Mouse (Mus musculus) gastrocnemius, adult 8-10 months (tissue): Measurements from ENCODE around the gene 9830107B12Rik. TPM values are rescaled to one million over a fixed set of nuclear protein-coding genes. Genes with fewer than 3 reads are reported as not detected.

Experiments used
- DNase-seq, 2 experiments: peaks; one replicate each; pipeline ENCODE4 v3.0.0; 2022; ENCODE audit warnings: low spot score in 2 of 2
- total RNA-seq, 4 experiments: library from RNA; stranded (reverse); gene quantifications; 2 replicates each; pipeline ENCODE4 v1.2.4; 2022

The 9830107B12Rik gene
- total RNA-seq, 4 experiments from 2014 or later, result not detected

GRCm38 (mm10) chr17:48094820-48095680, 51.0 kb downstream of the 9830107B12Rik start:
- no peak for DNase-seq

- no peak for DNase-seq
Observed at GRCm38 (mm10) chr17:48093286-48093817, 52.7 kb downstream of the 9830107B12Rik start.

- no peak for DNase-seq
Observed at GRCm38 (mm10) chr17:48090305-48090704, 55.8 kb downstream of the 9830107B12Rik start.

GRCm38 (mm10) chr17:48089446-48089845, 56.6 kb downstream of the 9830107B12Rik start:
- DNase-seq, result no peak

- DNase-seq, result no peak
Observed at GRCm38 (mm10) chr17:48089019-48089418, 57.0 kb downstream of the 9830107B12Rik start, which contains the start of gene 1700067P10Rik. 1700067P10Rik (plus strand) TSS chr17:48089319.

- no peak for DNase-seq
Observed at GRCm38 (mm10) chr17:48080626-48081025, 65.4 kb downstream of the 9830107B12Rik start.

Other genes starting within 250 kb of the 9830107B12Rik start
- 1 to 10 TPM; 5.9 to 7.8 (median 6.6) TPM for gene Foxp4, start 221.6 kb downstream of the 9830107B12Rik start, total RNA-seq
- not detected for gene 1700122O11Rik, start 108.0 kb downstream of the 9830107B12Rik start, total RNA-seq
- not detected for gene 1700067P10Rik, start 56.9 kb downstream of the 9830107B12Rik start, total RNA-seq
- not detected for gene A530064D06Rik, start 21.0 kb upstream of the 9830107B12Rik start, total RNA-seq
- gene Trem1, start 86.5 kb upstream of the 9830107B12Rik start, total RNA-seq, result not detected
- gene Trem3, start 101.5 kb upstream of the 9830107B12Rik start, total RNA-seq, result not detected
- not detected for gene Treml4, start 118.0 kb upstream of the 9830107B12Rik start, total RNA-seq
- gene Treml2, start 153.2 kb upstream of the 9830107B12Rik start, total RNA-seq, result under 1 TPM in 2 of 4 experiments, not detected in 2; 0.15 to 0.40 TPM
- not detected for gene B430306N03Rik, start 169.9 kb upstream of the 9830107B12Rik start, total RNA-seq
- gene Trem2, start 200.1 kb upstream of the 9830107B12Rik start, total RNA-seq, result under 1 TPM in 3 of 4 experiments, not detected in 1; 0.80 to 0.97 (median 0.97) TPM
- gene Treml1, start 213.6 kb upstream of the 9830107B12Rik start, total RNA-seq, result not detected